Mouse (Mus musculus): ENCODE data around the gene Tecpr1.

Tecpr1 gene

DNA sequence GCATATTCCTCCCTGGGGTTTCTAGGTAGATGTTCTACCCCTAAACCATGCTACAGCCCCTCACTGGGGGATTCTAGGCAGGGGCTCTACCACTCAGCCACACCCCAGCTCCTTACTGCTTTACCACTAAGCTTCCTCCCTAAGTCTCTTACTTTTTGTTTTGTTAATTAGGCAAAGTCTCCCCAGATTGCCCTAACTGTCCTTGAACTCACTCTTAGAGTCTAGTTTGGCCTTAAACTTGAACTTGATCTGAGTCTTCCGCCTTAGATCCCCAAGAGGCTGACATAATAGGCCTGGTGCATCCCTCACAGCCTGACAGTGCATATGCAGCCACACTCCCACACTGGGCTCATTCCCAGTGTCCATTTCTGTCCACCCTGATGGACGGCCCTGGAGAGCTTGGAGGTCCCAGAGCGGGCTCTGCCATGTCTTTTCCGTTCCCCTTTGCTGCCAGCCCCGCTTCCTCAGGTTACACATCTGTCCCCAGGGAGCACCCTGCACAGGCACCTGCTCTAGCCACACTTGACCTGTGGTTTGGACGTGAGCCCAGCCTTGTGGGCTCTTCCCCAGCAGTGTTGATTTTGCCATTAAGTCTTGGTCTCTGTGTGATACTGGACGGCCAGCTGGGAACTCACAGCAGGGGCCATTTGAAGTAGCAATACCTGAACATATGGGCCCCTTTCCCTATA is 39.6 kb downstream of the Tecpr1 start:
- Histone ChIP-seq H3K27me3 (ENCODE audit: control insufficient read depth, insufficient read depth, low read length, poor library complexity, severe bottlenecking) (no peaks in the 10 kb centered on the region), H3K36me3 (ENCODE audit: control insufficient read depth, insufficient read depth, low read length, poor library complexity, severe bottlenecking) (no peaks in the 10 kb centered on the region; the same call in 1 of the 2 replicates)
- DNase-seq (ENCODE audit: low read depth, low spot score) = peak; percentile 62

DNA sequence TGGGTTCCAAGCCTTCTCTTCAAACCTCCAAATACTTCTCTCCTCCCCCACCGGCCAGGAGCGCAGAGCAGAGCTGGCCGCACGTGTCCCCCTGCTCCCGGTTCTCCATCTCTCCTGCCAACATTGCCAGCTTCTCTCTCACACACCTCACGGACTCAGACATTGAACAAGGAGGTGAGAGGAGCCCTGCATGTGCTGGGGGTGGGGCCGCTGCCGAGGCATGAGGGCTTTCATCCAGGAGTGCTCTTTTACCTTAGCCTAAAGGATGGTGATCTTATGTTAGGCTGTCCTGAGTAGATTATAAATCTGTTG is 40.2 kb downstream of the Tecpr1 start:
- no peak for DNase-seq (ENCODE audit: low read depth, low spot score)
- no peaks in the 10 kb centered on the region; the same call in 1 of the 2 replicates for H3K36me3 ChIP-seq (ENCODE audit: control insufficient read depth, insufficient read depth, low read length, poor library complexity, severe bottlenecking)
- H3K27me3 ChIP-seq (ENCODE audit: control insufficient read depth, insufficient read depth, low read length, poor library complexity, severe bottlenecking) = no peaks in the 10 kb centered on the region

DNA sequence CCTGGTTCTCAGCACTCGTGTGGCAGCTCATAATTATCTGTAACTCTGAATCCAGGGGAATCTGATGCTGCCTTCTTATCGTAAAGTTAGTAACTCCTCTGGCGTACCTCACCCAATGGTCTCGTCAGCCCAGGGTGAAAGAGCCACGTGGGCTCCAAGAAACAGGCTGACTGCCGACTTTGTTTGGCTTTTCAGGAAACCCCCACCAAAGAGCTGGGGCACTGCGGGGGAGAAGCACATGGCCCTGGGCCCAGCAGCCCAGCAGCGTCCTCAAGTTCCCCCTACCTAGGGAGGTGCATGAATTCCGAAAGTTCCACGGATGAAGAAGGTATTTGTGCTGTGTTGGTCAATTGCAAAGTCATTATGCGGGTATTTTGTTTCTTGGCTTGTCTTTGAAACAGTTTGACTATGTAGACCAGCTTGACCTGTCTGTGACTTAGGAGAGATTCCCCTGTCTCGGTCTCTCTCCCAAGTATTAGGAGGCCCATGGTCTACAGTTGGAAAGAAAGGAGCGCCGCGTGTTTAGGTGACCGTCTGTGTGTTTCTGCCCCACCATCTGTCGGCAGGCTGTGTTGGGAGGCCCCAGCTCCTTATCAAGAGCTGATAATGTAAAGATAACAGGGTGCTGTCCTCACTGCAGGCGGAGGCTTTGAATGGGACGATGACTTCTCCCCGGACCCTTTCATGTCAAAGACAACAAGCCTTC is 40.7 kb downstream of the Tecpr1 start:
- Histone ChIP-seq H3K27me3 (ENCODE audit: control insufficient read depth, insufficient read depth, low read length, poor library complexity, severe bottlenecking) (no peaks in the 10 kb centered on the region), H3K36me3 (ENCODE audit: control insufficient read depth, insufficient read depth, low read length, poor library complexity, severe bottlenecking) (no peaks in the 10 kb centered on the region; the same call in 1 of the 2 replicates)
- DNase-seq (ENCODE audit: low read depth, low spot score) = no peak

DNA sequence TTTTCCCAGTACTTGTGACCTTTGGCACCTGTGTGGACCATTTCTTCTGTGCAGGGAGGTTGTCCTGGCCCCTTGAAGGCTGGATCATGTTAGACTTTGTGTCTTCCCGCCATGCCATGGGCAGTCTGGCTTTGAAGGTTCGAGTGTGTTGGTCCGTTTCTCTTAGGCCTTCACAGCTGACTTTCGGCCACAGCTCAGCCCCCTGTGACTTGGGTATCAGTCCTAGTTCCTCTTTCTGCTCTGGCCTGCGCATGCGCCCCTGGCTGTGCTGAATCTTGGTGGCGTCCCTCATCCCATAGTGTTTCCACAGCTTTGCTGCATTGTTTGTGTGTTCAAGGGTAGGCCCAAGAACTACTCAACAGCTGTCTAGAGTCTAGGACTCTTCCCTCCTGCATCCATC is 42.2 kb downstream of the Tecpr1 start:
- H3K27me3 ChIP-seq (ENCODE audit: control insufficient read depth, insufficient read depth, low read length, poor library complexity, severe bottlenecking) = no peaks in the 10 kb centered on the region
- H3K36me3 ChIP-seq (ENCODE audit: control insufficient read depth, insufficient read depth, low read length, poor library complexity, severe bottlenecking) = no peaks in the 10 kb centered on the region; the same call in 1 of the 2 replicates
- DNase-seq (ENCODE audit: low read depth, low spot score) = peak; percentile 94

DNA sequence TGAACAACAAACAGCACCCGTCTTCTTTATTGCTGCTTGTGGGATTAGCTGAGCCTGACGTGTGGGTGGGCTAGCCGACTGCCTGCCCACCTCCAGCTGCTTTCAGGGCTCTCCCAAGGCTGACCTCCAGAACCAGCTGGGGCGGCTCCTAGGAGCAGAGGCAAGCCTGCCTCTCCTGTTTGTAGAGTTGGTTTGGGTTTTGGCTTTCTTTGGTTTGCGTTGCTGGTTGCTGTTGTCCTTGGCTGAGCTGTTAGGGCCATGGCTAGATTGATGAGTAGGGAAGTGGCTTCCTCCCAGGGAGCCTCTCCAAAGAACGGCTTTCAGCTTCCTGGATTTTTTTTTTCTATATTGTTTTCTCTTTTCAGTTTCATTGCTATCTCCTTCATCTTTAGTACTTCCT is 45.2 kb downstream of the Tecpr1 start:
- no peak for DNase-seq (ENCODE audit: low read depth, low spot score)
- Histone ChIP-seq H3K27me3 (ENCODE audit: control insufficient read depth, insufficient read depth, low read length, poor library complexity, severe bottlenecking) (no peaks in the 10 kb centered on the region), H3K36me3 (ENCODE audit: control insufficient read depth, insufficient read depth, low read length, poor library complexity, severe bottlenecking) (peaks cover 6% of the 10 kb centered on the region)

DNA sequence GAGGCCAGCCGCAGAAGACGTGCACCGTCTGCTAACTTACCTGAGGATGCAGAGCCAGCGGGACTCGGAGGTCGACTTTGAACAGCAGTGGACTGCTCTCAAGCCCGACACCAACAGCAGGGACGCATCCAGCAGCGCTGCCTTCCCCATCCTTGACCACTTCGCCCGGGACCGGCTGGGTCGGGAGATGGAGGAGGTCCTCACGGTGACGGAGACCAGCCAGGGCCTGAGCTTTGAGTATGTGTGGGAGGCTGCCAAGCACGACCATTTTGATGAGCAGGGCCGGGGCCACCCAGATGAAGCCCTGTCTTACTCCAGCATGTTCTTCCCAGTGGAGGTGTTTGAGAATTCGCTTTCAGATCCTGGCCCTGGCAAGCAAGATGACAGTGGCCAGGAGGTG is 49.8 kb downstream of the Tecpr1 start:
- H3K27me3 ChIP-seq (ENCODE audit: control insufficient read depth, insufficient read depth, low read length, poor library complexity, severe bottlenecking) = no peaks in the 10 kb centered on the region
- no peak for DNase-seq (ENCODE audit: low read depth, low spot score)
- peaks cover 10% of the 10 kb centered on the region for H3K36me3 ChIP-seq (ENCODE audit: control insufficient read depth, insufficient read depth, low read length, poor library complexity, severe bottlenecking)

DNA sequence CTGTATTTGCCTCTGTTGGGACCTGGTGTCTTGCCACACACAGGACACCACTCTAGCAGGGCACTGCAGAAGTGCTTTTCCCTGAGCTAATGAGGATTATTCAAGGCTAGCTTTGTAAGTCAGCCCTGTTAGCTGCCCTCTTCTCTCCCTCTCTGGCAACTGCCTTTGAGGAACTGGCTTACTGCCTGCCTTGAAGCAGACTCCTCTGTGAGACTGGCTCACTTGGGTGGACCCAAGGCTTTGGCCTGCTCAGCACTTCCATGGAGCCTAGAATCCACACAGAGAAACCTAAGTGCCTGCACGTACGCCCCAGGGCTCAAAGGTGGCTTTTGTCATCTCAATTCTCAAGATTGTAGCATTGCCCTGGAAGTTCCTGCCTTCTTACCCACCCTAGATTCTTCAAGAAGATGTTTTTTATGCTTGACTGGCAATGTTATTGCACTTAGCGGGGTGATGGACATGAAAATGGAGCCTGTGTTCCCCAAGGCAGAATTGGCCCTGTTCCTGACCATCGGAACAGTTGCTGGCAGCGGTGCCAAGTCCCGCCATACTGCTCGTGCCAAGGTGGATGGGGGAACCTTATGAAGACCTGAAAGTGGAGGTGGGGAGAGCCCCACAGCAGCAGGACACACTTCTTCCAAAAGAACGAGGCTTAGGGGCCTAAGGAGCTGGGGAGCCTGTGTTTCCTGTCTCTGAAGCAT is 54.0 kb downstream of the Tecpr1 start:
- no peaks in the 10 kb centered on the region for H3K27me3 ChIP-seq (ENCODE audit: control insufficient read depth, insufficient read depth, low read length, poor library complexity, severe bottlenecking)
- H3K36me3 ChIP-seq (ENCODE audit: control insufficient read depth, insufficient read depth, low read length, poor library complexity, severe bottlenecking) = peaks cover 9% of the 10 kb centered on the region
- no peak for DNase-seq (ENCODE audit: low read depth, low spot score)

DNA sequence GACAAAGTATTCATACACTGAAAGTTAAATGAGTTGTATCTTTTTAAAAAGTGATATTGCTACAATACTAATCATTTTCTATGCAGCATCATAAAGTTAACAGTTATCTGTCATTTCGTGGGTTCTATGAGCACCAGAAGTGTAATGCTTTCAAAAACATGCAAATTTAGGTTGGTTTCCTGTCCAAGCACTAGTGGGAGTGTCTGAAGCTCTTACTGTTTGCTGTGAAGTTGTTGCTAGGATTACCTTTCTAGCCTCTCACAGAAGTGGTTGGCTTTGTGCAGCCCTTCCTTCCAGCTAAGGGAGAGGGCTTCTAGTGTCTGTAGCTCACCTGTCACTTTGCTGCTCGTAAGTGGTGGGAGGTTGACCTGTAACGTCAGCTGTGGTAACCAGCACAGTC is 57.7 kb downstream of the Tecpr1 start:
- Histone ChIP-seq H3K36me3 (ENCODE audit: control insufficient read depth, insufficient read depth, low read length, poor library complexity, severe bottlenecking) (peaks cover 9% of the 10 kb centered on the region), H3K27me3 (ENCODE audit: control insufficient read depth, insufficient read depth, low read length, poor library complexity, severe bottlenecking) (no peaks in the 10 kb centered on the region)
- peak; percentile 43 for DNase-seq (ENCODE audit: low read depth, low spot score)

DNA sequence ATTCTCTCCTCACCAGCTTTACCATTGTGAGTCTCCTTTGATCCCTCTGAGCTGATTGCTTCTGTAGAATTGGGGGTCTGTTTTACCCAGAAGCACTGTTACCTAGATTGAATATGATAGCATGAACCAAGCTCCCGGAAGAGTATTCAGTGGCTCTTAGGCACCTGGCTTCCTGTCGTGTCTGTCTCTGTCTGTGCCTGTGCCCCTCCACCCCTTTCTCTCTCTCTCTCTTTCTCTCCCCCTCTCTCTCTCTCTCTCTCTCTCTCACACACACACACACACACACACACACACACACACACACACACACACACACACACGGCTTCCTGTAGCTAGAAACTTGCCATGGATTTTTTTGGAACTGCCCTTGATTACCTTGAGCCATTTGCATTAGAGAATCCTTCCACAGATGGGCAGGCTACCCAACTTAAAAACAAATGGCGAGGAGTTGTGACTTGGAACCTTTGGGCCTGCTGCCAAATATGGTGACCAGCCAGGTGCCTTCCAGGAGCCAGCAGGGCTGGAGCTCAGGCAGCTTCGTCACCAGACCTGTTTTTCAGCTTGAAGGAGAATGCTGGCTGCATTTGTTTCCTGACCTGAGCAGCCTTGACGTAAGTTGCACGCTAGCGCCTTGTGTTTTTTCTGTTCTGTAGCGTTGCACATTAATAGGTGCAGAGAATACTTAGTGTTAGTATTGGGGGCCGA is 60.5 kb downstream of the Tecpr1 start:
- DNase-seq (ENCODE audit: low read depth, low spot score) = no peak
- peaks cover 9% of the 10 kb centered on the region for H3K36me3 ChIP-seq (ENCODE audit: control insufficient read depth, insufficient read depth, low read length, poor library complexity, severe bottlenecking)
- H3K27me3 ChIP-seq (ENCODE audit: control insufficient read depth, insufficient read depth, low read length, poor library complexity, severe bottlenecking) = no peaks in the 10 kb centered on the region

DNA sequence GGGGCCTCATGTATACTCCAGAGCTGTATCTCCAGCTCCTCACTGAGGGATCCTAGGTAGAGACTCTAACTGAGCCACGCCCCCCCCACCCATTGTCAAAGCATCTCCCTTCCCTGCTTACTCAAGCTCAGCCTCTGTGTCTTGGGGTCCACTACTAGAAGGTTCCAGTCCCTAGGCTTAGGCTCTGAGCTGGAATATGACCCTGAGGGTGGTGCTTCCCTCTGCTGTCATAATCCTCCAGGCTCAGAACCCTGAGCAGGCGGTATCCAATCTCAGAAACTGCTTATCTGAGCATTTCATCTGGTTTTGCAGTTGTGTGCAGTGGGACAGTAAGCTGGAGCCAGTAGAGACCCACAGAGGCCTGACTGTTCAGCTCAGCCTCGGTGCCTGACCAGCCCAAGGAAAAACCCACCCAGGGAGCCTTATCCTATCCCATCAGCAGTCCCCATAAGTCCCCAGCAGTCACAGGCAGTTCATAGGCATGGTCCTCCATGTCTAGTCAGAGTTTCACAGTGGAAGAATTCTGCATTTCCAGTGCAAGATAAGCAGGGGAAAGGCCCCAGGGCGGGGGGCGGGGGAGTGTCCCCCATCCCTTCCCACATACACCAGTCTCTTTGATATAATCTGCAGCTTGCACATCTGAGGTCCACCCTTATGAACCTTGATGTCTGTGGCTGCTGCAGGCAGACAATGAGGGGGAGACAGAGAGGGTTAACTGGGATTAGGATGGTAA is 61.2 kb downstream of the Tecpr1 start:
- Histone ChIP-seq H3K27me3 (ENCODE audit: control insufficient read depth, insufficient read depth, low read length, poor library complexity, severe bottlenecking) (no peaks in the 10 kb centered on the region), H3K36me3 (ENCODE audit: control insufficient read depth, insufficient read depth, low read length, poor library complexity, severe bottlenecking) (peaks cover 9% of the 10 kb centered on the region)
- no peak for DNase-seq (ENCODE audit: low read depth, low spot score)

DNA sequence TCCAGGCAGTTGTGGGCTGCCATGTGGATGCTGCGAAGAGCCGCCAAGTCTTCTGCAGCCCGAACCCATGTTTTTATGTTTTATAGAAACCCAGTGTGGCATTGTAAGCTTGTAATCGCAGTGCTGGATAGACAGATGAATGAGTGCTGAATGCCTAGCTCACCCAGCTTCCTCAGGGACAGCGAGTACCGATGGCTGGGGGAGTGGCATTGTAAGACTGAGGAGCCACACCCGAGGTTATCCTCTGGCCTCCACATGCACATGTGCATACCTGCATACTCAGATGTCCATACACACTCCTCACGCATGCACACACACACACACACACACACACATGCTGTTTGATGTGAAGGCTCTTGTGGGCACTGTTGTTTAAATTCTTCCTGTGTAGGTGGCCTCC is 64.3 kb downstream of the Tecpr1 start:
- peaks cover 5% of the 10 kb centered on the region for H3K36me3 ChIP-seq (ENCODE audit: control insufficient read depth, insufficient read depth, low read length, poor library complexity, severe bottlenecking)
- DNase-seq (ENCODE audit: low read depth, low spot score) = no peak
- H3K27me3 ChIP-seq (ENCODE audit: control insufficient read depth, insufficient read depth, low read length, poor library complexity, severe bottlenecking) = no peaks in the 10 kb centered on the region

DNA sequence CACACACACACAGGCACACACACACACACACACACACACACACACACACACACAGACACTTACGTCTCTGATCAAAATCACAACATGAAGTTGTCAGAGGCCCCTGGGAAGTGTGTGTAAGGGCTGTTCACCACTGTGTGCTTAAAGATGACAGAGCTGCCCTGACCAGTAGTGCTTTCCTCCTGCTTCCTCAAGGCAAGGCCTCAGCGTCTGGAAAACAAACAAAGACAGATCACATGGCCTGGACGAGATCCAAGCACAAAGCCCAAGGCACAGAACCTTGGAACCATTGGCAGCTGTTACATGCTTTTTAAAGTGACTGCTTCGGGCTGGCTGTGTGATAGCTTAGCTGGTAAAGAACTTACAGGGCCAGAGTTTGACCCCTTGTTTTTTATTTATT is 64.8 kb downstream of the Tecpr1 start:
- DNase-seq (ENCODE audit: low read depth, low spot score) = no peak
- Histone ChIP-seq H3K36me3 (ENCODE audit: control insufficient read depth, insufficient read depth, low read length, poor library complexity, severe bottlenecking) (peaks cover 5% of the 10 kb centered on the region), H3K27me3 (ENCODE audit: control insufficient read depth, insufficient read depth, low read length, poor library complexity, severe bottlenecking) (no peaks in the 10 kb centered on the region)

DNA sequence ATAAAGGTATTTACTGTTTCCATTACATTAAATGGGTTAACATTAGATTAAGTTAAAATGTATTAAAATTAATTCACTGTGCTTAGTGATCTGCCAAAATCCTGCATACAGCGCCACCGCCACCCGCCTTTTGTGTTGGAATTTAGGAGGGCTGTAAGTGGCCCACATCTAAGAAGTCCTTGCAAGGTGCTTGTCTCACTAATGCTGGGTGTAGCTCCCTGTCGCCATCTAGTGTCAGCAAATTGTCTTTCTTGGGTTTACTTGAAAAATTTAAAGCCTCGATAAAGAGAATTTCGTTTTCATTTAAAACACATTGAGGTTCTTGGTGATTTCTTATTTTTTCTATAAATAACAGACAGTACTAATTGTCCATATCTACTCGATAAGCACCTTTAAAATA is 68.9 kb downstream of the Tecpr1 start:
- DNase-seq (ENCODE audit: low read depth, low spot score) = peak; percentile 90

DNA sequence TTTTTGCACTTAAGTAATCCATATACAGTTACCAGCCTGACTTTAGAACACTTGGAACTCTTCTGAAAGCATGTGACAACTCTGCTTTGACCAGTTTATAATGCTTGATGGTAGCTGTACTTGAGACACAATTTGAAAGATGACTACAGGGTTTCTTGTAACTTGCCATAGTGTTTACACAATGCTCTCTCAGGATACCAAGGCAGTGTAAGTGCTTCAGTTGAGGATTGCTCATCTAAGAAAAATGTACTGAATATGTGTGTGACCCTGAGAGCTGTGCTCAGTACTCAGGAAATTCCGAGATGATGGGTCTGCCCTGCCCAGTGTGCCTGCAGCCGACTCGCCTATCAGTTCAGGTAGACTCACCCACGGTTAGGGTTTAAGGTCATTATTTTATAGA is 72.1 kb downstream of the Tecpr1 start:
- Histone ChIP-seq H3K27me3 (ENCODE audit: control insufficient read depth, insufficient read depth, low read length, poor library complexity, severe bottlenecking) (no peaks in the 10 kb centered on the region; the same call in 1 of the 2 replicates), H3K36me3 (ENCODE audit: control insufficient read depth, insufficient read depth, low read length, poor library complexity, severe bottlenecking) (peaks cover 2% of the 10 kb centered on the region)
- DNase-seq (ENCODE audit: low read depth, low spot score) = no peak

More for the DNA sequence above, 68.9 kb downstream of the Tecpr1 start:
- Histone ChIP-seq H3K27me3 (ENCODE audit: control insufficient read depth, insufficient read depth, low read length, poor library complexity, severe bottlenecking) (no peaks in the 10 kb centered on the region), H3K36me3 (ENCODE audit: control insufficient read depth, insufficient read depth, low read length, poor library complexity, severe bottlenecking) (no peaks in the 10 kb centered on the region; the same call in none of the 2 replicates)

Measured in splenic B cell, adult 2 months (primary cell).